Mouse (Mus musculus): ENCODE measurements around the gene Ankle1. TPM values are rescaled to one million over a fixed set of nuclear protein-coding genes. Genes with fewer than 3 reads are reported as not detected.
"Not testable (repeated sequence)": the region's sequence is repeated elsewhere in the genome, so short reads cannot be mapped to it uniquely, and the experiment has no call there.

The Ankle1 gene
- polyA plus RNA-seq, 1 experiment from 2014 or later: 8.2 TPM

DNA sequence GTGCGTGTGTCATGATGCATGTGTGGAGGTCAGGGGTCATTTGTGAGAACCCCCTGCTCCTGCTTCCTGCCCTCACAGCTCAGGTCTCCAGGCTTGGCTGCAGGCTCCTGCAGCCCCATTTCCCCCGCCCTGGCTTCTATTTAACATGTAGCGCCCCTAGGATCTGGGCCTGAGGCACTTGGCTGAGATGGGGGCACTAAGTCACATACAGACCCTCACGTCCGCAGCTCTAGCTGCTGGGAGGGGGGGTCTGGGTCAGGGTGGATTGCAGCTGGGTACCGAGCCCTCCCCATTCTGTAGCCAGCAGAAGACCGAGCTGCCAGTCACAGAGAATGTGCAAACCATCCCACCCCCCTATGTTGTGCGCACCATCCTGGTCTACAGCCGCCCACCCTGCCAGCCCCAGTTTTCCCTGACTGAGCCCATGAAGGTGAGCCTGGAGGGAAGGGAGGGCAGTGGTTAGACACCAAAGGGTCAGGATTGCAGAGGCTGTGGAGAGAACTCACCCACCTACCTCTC, 3.3 kb upstream of the Ankle1 start:
- ATAC-seq (ENCODE audit: low read depth): no peak
- Histone ChIP-seq H3K27ac (replicated peaks) (no peak overlapping the region), H3K9ac (no peak overlapping the region), H3K4me2 (no peak overlapping the region), H3K9me3 (no peaks in the 10 kb centered on the region), H3K4me1 (replicated peaks) (peaks cover 28% of the 10 kb centered on the region), H3K4me3 (no peak overlapping the region), H3K36me3 (peaks cover 24% of the 10 kb centered on the region), H3K27me3 (no peaks in the 10 kb centered on the region)
- WGBS: 85% methylated on average over 9 of the region's 9 CpGs

DNA sequence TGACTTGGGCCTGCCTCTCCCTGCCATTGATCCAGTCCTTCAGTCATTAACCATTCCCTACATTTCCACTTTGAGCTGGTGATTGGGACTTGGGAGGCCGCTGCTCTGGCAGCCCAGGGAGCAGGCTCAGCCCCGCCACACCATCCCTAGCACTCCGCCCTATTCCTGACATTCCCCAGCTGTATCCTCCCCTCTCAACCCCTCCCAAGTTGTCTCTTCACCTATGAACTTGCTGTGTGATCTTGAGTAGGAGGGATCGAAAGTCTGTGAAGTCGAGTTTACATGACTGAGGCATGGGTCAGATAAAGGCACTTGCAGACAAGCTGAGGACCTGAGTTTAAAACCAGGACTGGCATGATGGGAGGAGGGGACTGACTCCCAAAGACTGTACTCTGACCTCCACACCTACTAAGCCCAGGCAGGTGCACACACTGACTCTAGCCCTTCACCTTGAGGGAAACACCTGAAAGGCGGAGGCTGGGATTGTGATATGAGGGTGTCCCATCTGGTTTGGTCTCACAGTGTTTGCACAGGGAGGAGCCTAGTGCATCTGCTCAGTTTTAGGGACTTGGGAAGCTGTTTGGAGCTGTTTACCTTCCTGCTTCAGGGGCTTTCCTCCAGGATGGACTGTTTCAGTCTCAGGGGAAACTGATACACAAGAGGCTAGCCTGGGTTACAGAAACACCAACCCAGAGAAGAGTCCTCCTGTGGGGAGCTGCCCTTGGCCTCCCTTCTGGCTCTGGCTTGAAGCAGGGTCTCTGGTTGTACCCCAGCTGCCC, 2.5 kb upstream of the Ankle1 start:
- Histone ChIP-seq H3K4me2 (no peak overlapping the region), H3K36me3 (peaks cover 21% of the 10 kb centered on the region), H3K9ac (no peak overlapping the region), H3K27ac (replicated peaks) (no peak overlapping the region), H3K9me3 (no peaks in the 10 kb centered on the region), H3K27me3 (no peaks in the 10 kb centered on the region), H3K4me1 (replicated peaks) (peaks cover 24% of the 10 kb centered on the region), H3K4me3 (no peak overlapping the region)
- WGBS: 85% methylated on average over 6 of the region's 6 CpGs
- ATAC-seq (ENCODE audit: low read depth): no peak

DNA sequence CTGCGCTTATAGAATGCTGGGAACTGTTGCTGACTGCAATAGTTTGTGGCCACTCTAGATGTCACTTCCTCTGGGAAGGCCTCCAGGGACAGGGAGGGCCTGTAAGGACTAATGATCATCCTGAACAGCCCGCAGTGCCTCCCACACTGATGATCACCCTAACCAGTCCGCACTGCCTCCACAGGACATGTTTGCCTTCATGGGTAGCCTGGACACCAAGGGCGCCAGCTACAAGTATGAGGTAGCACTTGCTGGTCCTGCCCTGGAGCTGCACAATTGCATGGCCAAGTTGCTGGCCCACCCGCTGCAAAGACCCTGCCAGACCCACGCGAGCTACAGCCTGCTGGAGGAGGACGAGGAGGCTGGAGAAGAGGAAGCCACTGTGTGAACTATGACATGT, 1.8 kb upstream of the Ankle1 start:
- WGBS: 91% methylated on average over 8 of the region's 8 CpGs
- Histone ChIP-seq H3K27ac (replicated peaks) (no peak overlapping the region), H3K9ac (no peak overlapping the region), H3K9me3 (no peaks in the 10 kb centered on the region), H3K4me3 (no peak overlapping the region), H3K27me3 (no peaks in the 10 kb centered on the region), H3K4me2 (no peak overlapping the region), H3K36me3 (peaks cover 19% of the 10 kb centered on the region), H3K4me1 (replicated peaks) (peaks cover 24% of the 10 kb centered on the region)
- no peak for ATAC-seq (ENCODE audit: low read depth)

DNA sequence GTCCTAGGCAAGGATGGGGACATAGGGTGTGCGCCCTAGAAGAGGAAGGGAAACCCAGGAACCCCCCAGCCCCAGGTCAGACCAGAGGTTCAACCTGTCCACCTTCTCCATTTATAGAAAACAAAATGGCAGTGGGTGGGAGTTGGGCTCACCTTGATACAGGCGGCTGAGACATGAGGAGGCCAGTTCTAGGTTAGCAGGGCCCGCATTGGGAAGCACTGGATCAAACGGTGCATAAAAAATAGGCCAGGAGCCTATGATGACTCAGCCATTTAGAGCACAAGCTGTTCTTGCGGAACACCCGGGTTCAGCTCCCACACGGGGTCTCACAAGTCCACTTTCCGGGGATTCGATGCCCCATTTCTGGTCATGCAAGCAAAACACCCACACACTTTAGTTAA, 859 bp upstream of the Ankle1 start:
- no peak for ATAC-seq (ENCODE audit: low read depth)
- no peaks in the 10 kb centered on the region for H3K27me3 ChIP-seq
- no peaks in the 10 kb centered on the region for H3K9me3 ChIP-seq
- peaks cover 10% of the 10 kb centered on the region for H3K36me3 ChIP-seq
- peak overlapping the region; percentile 82; the same call in 1 of the 2 replicates for H3K4me2 ChIP-seq
- H3K9ac ChIP-seq: no peak overlapping the region
- no peak overlapping the region for H3K27ac ChIP-seq (replicated peaks)
- H3K4me3 ChIP-seq: no peak overlapping the region
- 86% methylated on average over 9 of the region's 9 CpGs for WGBS
- H3K4me1 ChIP-seq (replicated peaks): peaks cover 24% of the 10 kb centered on the region

DNA sequence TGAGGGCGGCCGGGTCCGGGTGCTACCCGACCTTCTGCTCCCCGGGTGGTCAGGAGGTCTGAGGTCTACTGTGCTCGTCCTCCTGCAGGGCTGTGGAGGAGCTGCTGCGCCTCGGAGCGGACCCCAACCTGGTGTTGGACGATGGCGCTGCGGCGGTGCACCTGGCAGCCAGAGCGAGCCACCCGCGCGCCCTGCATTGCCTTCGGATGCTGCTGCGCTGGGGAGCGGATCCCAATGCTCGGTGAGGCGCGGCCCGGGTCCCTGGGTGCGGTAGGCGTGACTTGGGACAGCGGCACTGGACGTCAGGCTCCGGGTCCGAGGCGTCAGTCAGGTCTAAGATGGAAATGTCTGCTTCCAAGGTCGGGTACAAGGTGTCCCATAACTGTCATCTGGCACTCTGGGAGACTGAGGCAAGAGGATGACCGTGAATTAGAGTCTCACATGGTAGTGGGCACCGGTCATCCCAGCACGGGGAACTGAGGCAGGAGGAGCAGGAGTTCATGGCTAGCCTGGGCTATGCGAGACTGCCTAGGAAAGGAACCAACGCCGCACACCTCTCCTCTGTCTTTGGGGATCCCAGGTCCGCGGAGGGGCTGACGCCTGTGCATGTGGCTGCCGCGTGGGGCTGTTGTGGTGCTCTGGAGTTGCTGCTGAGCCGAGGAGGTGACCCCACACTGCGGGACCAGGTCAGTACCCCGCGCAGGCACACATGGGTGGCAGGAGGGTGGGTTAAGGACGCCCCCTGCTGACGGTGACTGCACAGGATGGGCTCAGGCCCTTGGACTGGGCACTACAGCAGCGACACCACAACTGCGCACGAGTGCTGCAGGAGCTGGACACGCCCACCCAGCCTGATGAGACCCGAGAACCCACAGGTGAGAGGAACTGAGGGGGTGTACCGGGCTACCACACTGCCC, 547 bp downstream of the Ankle1 start:
- H3K27me3 ChIP-seq: no peaks in the 10 kb centered on the region
- peak overlapping the region; percentile 42 for H3K4me3 ChIP-seq
- H3K9me3 ChIP-seq: no peaks in the 10 kb centered on the region
- peaks cover 5% of the 10 kb centered on the region; the same call in 1 of the 2 replicates for H3K36me3 ChIP-seq
- H3K27ac ChIP-seq (replicated peaks): no peak overlapping the region
- peaks cover 24% of the 10 kb centered on the region for H3K4me1 ChIP-seq (replicated peaks)
- H3K4me2 ChIP-seq: peak overlapping the region; percentile 82
- under 1% methylated on average over 55 of the region's 55 CpGs for WGBS
- peak overlapping the region; percentile 60 for H3K9ac ChIP-seq
- peak; percentile 72 for ATAC-seq (ENCODE audit: low read depth)

DNA sequence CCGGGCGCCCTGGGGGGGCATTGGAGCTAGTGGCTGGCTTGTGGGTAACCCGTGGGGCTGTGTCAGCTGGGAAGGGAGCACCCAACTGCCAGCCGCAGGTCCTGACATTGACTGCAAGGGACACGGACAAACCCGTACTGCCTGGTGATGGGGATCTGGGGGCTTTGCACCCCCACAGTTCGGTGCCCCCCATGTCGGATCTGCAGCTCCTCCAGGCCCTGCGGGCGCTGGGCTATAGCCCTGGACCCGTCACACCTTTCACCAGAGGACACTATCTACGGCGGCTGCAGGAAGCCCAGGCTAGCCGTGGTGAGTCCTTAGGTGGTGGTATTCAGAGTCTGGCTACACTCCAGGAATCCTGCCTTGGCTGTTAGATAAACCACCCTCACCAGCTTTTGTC, 1.6 kb downstream of the Ankle1 start:
- WGBS: 94% methylated on average over 14 of the region's 14 CpGs
- H3K4me3 ChIP-seq: no peak overlapping the region
- no peak for ATAC-seq (ENCODE audit: low read depth)
- H3K4me2 ChIP-seq: no peak overlapping the region
- no peak overlapping the region for H3K9ac ChIP-seq
- peaks cover 5% of the 10 kb centered on the region; the same call in 1 of the 2 replicates for H3K36me3 ChIP-seq
- H3K27ac ChIP-seq (replicated peaks): no peak overlapping the region
- no peaks in the 10 kb centered on the region for H3K9me3 ChIP-seq
- no peaks in the 10 kb centered on the region for H3K27me3 ChIP-seq
- peaks cover 24% of the 10 kb centered on the region for H3K4me1 ChIP-seq (replicated peaks)

DNA sequence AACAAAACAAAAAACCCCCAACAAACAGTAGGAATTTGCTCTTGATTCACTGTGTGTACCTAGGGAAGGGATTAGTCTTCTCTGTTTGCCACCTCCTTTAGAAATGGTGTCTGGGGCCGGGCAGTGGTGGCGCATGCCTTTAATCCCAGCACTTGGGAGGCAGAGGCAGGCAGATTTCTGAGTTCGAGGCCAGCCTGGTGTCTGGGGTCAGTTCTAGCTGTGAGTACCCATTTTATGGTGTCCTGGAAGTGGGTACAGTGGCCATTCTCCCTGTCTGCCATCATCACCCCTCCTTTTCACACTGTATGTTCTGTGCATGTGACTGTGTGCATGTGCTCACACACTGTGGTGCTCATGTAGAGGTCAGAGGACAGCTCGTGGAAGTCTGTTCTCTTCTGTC, 2.4 kb downstream of the Ankle1 start:
- no peak overlapping the region for H3K27ac ChIP-seq (replicated peaks)
- 95% methylated on average over 4 of the region's 4 CpGs for WGBS
- H3K36me3 ChIP-seq: peaks cover 5% of the 10 kb centered on the region; the same call in 1 of the 2 replicates
- no peak overlapping the region for H3K9ac ChIP-seq
- H3K4me2 ChIP-seq: no peak overlapping the region
- no peak overlapping the region for H3K4me3 ChIP-seq
- H3K4me1 ChIP-seq (replicated peaks): peaks cover 24% of the 10 kb centered on the region
- no peaks in the 10 kb centered on the region for H3K9me3 ChIP-seq
- H3K27me3 ChIP-seq: no peaks in the 10 kb centered on the region
- ATAC-seq (ENCODE audit: low read depth): no peak

DNA sequence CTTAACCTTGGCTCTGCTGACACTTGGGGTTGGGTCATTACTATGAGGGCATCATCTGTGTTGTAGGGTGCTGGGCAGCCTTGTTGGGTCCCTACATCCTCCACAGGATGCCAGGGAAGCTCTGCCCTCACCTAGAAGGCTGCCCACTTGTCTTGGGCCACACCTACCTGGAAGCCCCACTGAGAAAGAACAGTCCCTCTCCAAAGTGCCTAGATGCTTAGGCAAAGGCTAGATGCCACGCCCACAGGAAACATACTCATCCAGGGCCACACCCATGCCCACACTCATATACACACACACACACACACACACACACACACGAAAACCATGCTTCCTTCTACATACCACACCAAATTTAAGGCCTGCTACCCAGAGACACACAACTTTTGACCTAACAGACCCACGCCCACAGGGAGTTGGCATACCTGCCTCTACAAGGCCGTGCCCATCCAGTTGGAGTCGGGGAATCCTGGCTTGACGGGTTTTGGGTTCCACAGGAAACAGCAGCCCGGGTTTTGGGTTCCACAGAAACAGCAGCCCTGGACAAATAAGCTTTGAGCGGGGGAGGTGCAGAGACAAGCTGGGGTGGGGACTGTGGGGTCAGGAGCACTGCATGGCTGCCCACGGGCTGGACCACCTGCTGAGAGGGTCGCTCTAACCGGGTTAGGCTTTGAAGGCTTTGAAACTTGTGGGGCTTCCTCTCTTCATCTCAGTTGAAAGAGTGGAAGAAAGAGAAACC, 5.9 kb downstream of the Ankle1 start:
- H3K27me3 ChIP-seq: no peaks in the 10 kb centered on the region
- ATAC-seq (ENCODE audit: low read depth): no peak
- H3K9ac ChIP-seq: no peak overlapping the region
- no peak overlapping the region for H3K4me3 ChIP-seq
- WGBS: 50% methylated on average over 11 of the region's 11 CpGs
- no peak overlapping the region for H3K27ac ChIP-seq (replicated peaks)
- H3K36me3 ChIP-seq: peaks cover 5% of the 10 kb centered on the region; the same call in 1 of the 2 replicates
- H3K4me2 ChIP-seq: no peak overlapping the region
- peaks cover 8% of the 10 kb centered on the region for H3K4me1 ChIP-seq (replicated peaks)
- no peaks in the 10 kb centered on the region for H3K9me3 ChIP-seq

DNA sequence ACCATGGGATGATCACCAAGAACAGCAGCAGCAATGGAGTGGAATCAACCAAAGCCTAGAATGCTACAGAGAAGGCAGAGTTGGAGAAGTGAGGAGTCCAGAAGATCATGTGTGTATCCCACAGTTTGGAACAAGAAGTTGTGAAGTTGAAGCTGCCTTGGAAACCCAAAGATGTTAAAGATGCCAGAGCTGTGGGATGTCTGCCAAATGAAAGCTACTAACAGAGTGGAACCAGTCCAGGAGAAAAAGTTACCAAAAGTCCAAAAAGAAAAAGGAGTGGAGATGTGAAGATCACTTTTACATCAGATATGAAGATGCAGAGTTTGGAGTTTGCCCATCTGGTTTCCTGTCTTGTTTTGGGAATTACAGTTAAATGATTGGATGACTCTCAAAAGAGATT, 16.3 kb downstream of the Ankle1 start:
- Histone ChIP-seq H3K27me3 (no peaks in the 10 kb centered on the region), H3K4me2 (no peak overlapping the region), H3K36me3 (no peaks in the 10 kb centered on the region), H3K27ac (replicated peaks) (no peak overlapping the region), H3K4me1 (replicated peaks) (no peaks in the 10 kb centered on the region), H3K9ac (no peak overlapping the region), H3K9me3 (peaks cover 4% of the 10 kb centered on the region; the same call in 1 of the 2 replicates), H3K4me3 (no peak overlapping the region)
- ATAC-seq (ENCODE audit: low read depth): no peak

DNA sequence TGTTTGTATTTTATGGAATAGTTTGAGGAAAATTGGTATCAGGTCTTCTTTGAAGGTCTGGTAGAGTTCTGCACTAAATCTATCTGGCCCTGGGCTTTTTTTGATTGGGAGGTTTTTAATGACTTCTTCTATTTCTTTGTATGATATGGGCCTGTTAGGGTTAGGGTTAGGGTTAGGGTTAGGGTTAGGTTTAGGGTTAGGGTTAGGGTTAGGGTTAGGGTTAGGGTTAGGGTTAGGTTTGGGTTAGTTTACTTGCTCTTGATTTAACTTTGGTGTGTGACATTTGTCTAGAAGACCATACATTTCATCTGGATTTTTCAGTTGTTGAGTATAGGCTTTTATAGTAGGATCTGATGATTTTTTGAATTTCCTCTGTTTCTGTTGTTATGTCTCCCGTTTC, 27.1 kb downstream of the Ankle1 start:
- H3K4me1 ChIP-seq (replicated peaks); H3K4me3 ChIP-seq; H3K36me3 ChIP-seq; H3K4me2 ChIP-seq; H3K9ac ChIP-seq; H3K27me3 ChIP-seq; ATAC-seq (ENCODE audit: low read depth); H3K9me3 ChIP-seq; H3K27ac ChIP-seq (replicated peaks): not testable (repeated sequence)
- 87% methylated on average over 1 of the region's 1 CpGs for WGBS

DNA sequence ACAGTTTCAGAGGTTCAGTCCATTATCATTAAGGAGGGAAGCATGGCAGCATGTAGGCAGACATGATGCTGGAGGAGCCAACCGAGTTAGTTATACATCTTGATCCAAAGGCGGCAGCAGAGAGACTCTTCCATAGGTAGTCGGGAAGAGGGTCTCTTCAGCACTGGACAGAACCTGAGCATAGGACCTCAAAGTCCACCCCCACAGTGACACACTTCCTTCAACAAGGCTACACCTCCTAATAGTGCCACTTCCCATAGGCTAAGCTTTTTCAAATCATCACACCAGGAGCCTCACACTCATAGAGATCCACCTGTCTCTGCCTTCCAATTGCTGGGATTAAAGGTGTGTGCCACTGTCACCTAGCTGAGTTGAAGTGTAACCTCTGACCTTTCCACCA, 31.2 kb downstream of the Ankle1 start:
- Histone ChIP-seq H3K27ac (replicated peaks) (no peak overlapping the region), H3K9ac (no peak overlapping the region), H3K4me3 (no peak overlapping the region), H3K36me3 (no peaks in the 10 kb centered on the region), H3K4me2 (no peak overlapping the region), H3K4me1 (replicated peaks) (no peaks in the 10 kb centered on the region), H3K9me3 (0 out of 2 replicates have a peak, but pooled peaks cover 2% of the 10 kb centered on the region), H3K27me3 (peaks cover 3% of the 10 kb centered on the region)
- ATAC-seq (ENCODE audit: low read depth): no peak
- WGBS: 58% methylated on average over 3 of the region's 3 CpGs
